Comparison of ENCODE assay signal across 8 mouse cellular contexts in genomic region chr8:105860143-105860981, GRCm38 (mm10). TPM values are rescaled to one million over a fixed set of nuclear protein-coding genes. Genes with fewer than 3 reads are reported as not detected.
DNase-seq lines count a peak whose midpoint lies in the region; ATAC-seq lines count a peak whose summit lies in the region.

Nutf2 (plus strand) TSS chr8:105860580.

- peak within 1 kb of the TSS; percentile 97 for H3K4me3 ChIP-seq in forebrain, embryonic 14.5 days (ENCODE audit: low read depth, low read length)
- peak within 1 kb of the TSS; percentile 95 for H3K4me3 ChIP-seq in neural tube, embryonic 15.5 days (replicated peaks)

- peak; percentile 100 for DNase-seq in ES-CJ7 (ENCODE audit: low read depth, low spot score)
- peak; percentile 89 for DNase-seq in cerebellum, adult 11 months
- DNase-seq in forebrain, embryonic 14.5 days (ENCODE audit: low spot score) = peak; percentile 100
- DNase-seq in heart, postnatal 14 days = peak; percentile 93 to 94
- peak; percentile 94 for DNase-seq in layer of hippocampus, adult 11-12 months (ENCODE audit: low spot score)
- DNase-seq in lung, adult 18-20 months = peak; percentile 98 to 99
- peak; percentile 97 for DNase-seq in testis, postnatal 14 days (ENCODE audit: low spot score)

- no peaks in the 10 kb centered on the region for H3K27me3 ChIP-seq in forebrain, embryonic 14.5 days (replicated peaks; ENCODE audit: control insufficient read depth, insufficient read depth, low read length)
- no peaks in the 10 kb centered on the region for H3K27me3 ChIP-seq in neural tube, embryonic 15.5 days (replicated peaks)

- H3K4me1 ChIP-seq in forebrain, embryonic 14.5 days (ENCODE audit: control insufficient read depth, insufficient read depth, low read length) = peaks cover 29% of the 10 kb centered on the region
- peaks cover 73% of the 10 kb centered on the region for H3K4me1 ChIP-seq in neural tube, embryonic 15.5 days

- WGBS in forebrain, embryonic 14.5 days = under 1% methylated on average over 58 of the region's 59 CpGs
- under 1% methylated on average over 54 of the region's 59 CpGs for WGBS in neural tube, embryonic 15.5 days

- H3K9me3 ChIP-seq in forebrain, embryonic 14.5 days (replicated peaks; ENCODE audit: control insufficient read depth, low read length) = no peaks in the 10 kb centered on the region
- H3K9me3 ChIP-seq in neural tube, embryonic 15.5 days (replicated peaks) = no peaks in the 10 kb centered on the region

- H3K4me2 ChIP-seq in forebrain, embryonic 14.5 days (ENCODE audit: low read length) = peak within 1 kb of the TSS; percentile 68
- H3K4me2 ChIP-seq in neural tube, embryonic 15.5 days = peak within 1 kb of the TSS; percentile 74

- H3K27ac ChIP-seq in forebrain, embryonic 14.5 days (ENCODE audit: low read depth, low read length) = peak within 1 kb of the TSS; percentile 87
- peak within 1 kb of the TSS; percentile 93 for H3K27ac ChIP-seq in neural tube, embryonic 15.5 days (replicated peaks)

- ATAC-seq in forebrain, embryonic 14.5 days = peak; percentile 97
- ATAC-seq in neural tube, embryonic 15.5 days (ENCODE audit: low FRiP score) = peak; percentile 96

- H3K36me3 ChIP-seq in forebrain, embryonic 14.5 days (ENCODE audit: control insufficient read depth, insufficient read depth, low read length) = peaks cover 13% of the 10 kb centered on the region; the same call in 1 of the 2 replicates
- peaks cover 4% of the 10 kb centered on the region; the same call in 1 of the 2 replicates for H3K36me3 ChIP-seq in neural tube, embryonic 15.5 days

- intact Hi-C loops in heart, postnatal 14 days (cut with DNase I) = no loop called here

- H3K9ac ChIP-seq in forebrain, embryonic 14.5 days (ENCODE audit: low read length) = peak within 1 kb of the TSS; percentile 95
- H3K9ac ChIP-seq in neural tube, embryonic 15.5 days (replicated peaks) = peak within 1 kb of the TSS; percentile 97

RNA-seq across cellular contexts. Expression of gene Nutf2, which starts in this region (rescaled TPM):
- 224 and 283 TPM in 2 replicates for polyA plus RNA-seq in forebrain, embryonic 14.5 days (2014; fragmentation: Nextera tagmentation; extraction: Ambion mirVana)
- total RNA-seq in heart, postnatal 14 days (2021) = 10 to 100 TPM; 27.2 to 34.3 TPM
- polyA plus RNA-seq in neural tube, embryonic 15.5 days (2015; fragmentation: Nextera tagmentation; extraction: Ambion mirVana) = 145 and 174 TPM in 2 replicates

Comparison
In these comparisons a context has a peak if more than half of its experiments do, and no peak if none do; other contexts are left out.
1. Peak in every context shown above with its lines: DNase-seq, ATAC-seq, H3K4me3 ChIP-seq and H3K27ac ChIP-seq.